Mouse (Mus musculus): ENCODE results near the gene Tmem41b.

DNA sequence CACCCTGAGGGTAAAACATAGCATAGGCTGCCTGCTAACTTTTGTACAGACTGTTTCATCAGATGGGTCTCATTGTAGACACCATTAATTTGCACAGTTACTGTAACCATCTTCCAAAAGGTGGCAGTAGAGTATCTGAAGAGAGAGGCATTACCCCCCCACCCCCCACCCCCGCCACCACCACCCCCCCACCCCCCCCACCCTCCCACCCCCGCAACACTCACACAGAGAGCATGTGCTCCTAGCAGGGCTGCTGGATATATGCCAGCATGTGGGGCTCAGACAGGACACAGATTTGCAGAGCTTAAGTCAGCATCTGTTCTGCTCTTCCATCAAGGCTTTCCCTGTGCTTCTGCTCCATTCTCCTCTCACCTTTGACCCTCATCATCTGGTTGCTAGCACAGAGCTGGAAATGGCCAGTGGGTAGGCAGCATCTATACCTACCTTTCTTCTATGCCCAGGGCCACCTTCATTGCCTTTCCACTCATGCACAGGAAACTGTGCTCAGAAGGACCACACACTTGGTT lies 17.7 kb downstream of the Tmem41b start:
- TF ChIP-seq CTCF (IDR thresholded peaks at IDR 0.05; ENCODE audit: low read depth, low read length), result no peak
- no peak for TF ChIP-seq POLR2AphosphoS5 (IDR thresholded peaks at IDR 0.05; ENCODE audit: insufficient replicate concordance, low read depth, low read length)
- TF ChIP-seq GATA2 (IDR thresholded peaks at IDR 0.05; ENCODE audit: borderline replicate concordance, low read depth, low read length), result no peak
- no peak for TF ChIP-seq TAL1 (conservative IDR thresholded peaks at IDR 0.05; ENCODE audit: low read depth, low read length)

Data from G1E (cell line).